Mouse (Mus musculus): Measurements from ENCODE around the gene Rint1. TPM values are rescaled to one million over a fixed set of nuclear protein-coding genes. Genes with fewer than 3 reads are reported as not detected.

The Rint1 gene
- polyA plus RNA-seq, 1 experiment from 2014 or later = 24.7 TPM

GRCm38 (mm10) chr5:23864054-23864965 is 76.8 kb downstream of the Rint1 start:
- TF ChIP-seq CTCF (IDR thresholded peaks at IDR 0.05) = no peak
- in situ Hi-C loops (cut with MboI; ENCODE audit: low pct_unique_long_range_greater_than_20kb) = no loop called here
- ChIA-PET CTCF (no interaction called here), POLR2A (no interaction called here)
- ATAC-seq (no peak), DNase-seq (ENCODE audit: low read depth, low spot score) (no peak)
- no peaks in the 10 kb centered on the region for H3K27me3 ChIP-seq

- ChIA-PET POLR2A (no interaction called here), CTCF (no interaction called here)
- in situ Hi-C loops (cut with MboI; ENCODE audit: low pct_unique_long_range_greater_than_20kb) = no loop called here
- TF ChIP-seq CTCF (IDR thresholded peaks at IDR 0.05) = no peak
- DNase-seq (ENCODE audit: low read depth, low spot score) (no peak), ATAC-seq (no peak)
- H3K27me3 ChIP-seq = no peaks in the 10 kb centered on the region
Measured at GRCm38 (mm10) chr5:23865941-23866340, 78.4 kb downstream of the Rint1 start.

Other genes with a start within 250 kb of the Rint1 start
- gene Srpk2, start 103.1 kb upstream of the Rint1 start, polyA plus RNA-seq (2021) = 53.2 TPM
- 41.9 TPM for gene Pus7, start 4.0 kb upstream of the Rint1 start, polyA plus RNA-seq (2021)
- 97.7 TPM for gene Tomm7, start 56.5 kb downstream of the Rint1 start, polyA plus RNA-seq (2021)
- 29.9 TPM for gene Fam126a, start 243.0 kb downstream of the Rint1 start, polyA plus RNA-seq (2021)